Mouse (Mus musculus): ENCODE data around the gene Tpp2.
"Not testable (repeated sequence)": the region's sequence is repeated elsewhere in the genome, so short reads cannot be mapped to it uniquely, and the experiment has no call there.

The Tpp2 gene

GRCm38 (mm10) chr1:43933488-43934415 lies at the start of gene Tpp2:
Gene Tpp2, plus strand, starts transcription at chr1:43933647.
- DNase-seq (ENCODE audit: low read depth, low spot score), result peak; percentile 100

GRCm38 (mm10) chr1:43888358-43888757 lies 45.1 kb upstream of the Tpp2 start:
- DNase-seq (ENCODE audit: low read depth, low spot score), result not testable (repeated sequence)

- DNase-seq (ENCODE audit: low read depth, low spot score), result no peak
Observed at GRCm38 (mm10) chr1:43895742-43896141, 37.7 kb upstream of the Tpp2 start.

GRCm38 (mm10) chr1:43897131-43897530 lies 36.3 kb upstream of the Tpp2 start:
- no peak for DNase-seq (ENCODE audit: low read depth, low spot score)

GRCm38 (mm10) chr1:43897987-43898386 lies 35.5 kb upstream of the Tpp2 start:
- DNase-seq (ENCODE audit: low read depth, low spot score), result no peak

GRCm38 (mm10) chr1:43898991-43899714 lies 34.3 kb upstream of the Tpp2 start:
- peak; percentile 92 for DNase-seq (ENCODE audit: low read depth, low spot score)

GRCm38 (mm10) chr1:43902417-43902816 lies 31.0 kb upstream of the Tpp2 start:
- no peak for DNase-seq (ENCODE audit: low read depth, low spot score)

- DNase-seq (ENCODE audit: low read depth, low spot score), result no peak
Observed at GRCm38 (mm10) chr1:43902855-43903254, 30.6 kb upstream of the Tpp2 start.

- DNase-seq (ENCODE audit: low read depth, low spot score), result no peak
Observed at GRCm38 (mm10) chr1:43915428-43915827, 18.0 kb upstream of the Tpp2 start.

GRCm38 (mm10) chr1:43916854-43917253 lies 16.6 kb upstream of the Tpp2 start:
- no peak for DNase-seq (ENCODE audit: low read depth, low spot score)

- DNase-seq (ENCODE audit: low read depth, low spot score), result no peak
Observed at GRCm38 (mm10) chr1:43934416-43934810, 966 bp downstream of the Tpp2 start.

GRCm38 (mm10) chr1:43939310-43939709 lies 5.9 kb downstream of the Tpp2 start:
- no peak for DNase-seq (ENCODE audit: low read depth, low spot score)

- peak; percentile 39 for DNase-seq (ENCODE audit: low read depth, low spot score)
Observed at GRCm38 (mm10) chr1:43941476-43942217, 8.2 kb downstream of the Tpp2 start.

GRCm38 (mm10) chr1:43942814-43943213 lies 9.4 kb downstream of the Tpp2 start:
- DNase-seq (ENCODE audit: low read depth, low spot score), result no peak

- no peak for DNase-seq (ENCODE audit: low read depth, low spot score)
Observed at GRCm38 (mm10) chr1:43953679-43954078, 20.2 kb downstream of the Tpp2 start.

- no peak for DNase-seq (ENCODE audit: low read depth, low spot score)
Observed at GRCm38 (mm10) chr1:43964381-43964780, 30.9 kb downstream of the Tpp2 start.

GRCm38 (mm10) chr1:43966756-43967155 lies 33.3 kb downstream of the Tpp2 start:
- DNase-seq (ENCODE audit: low read depth, low spot score), result peak; percentile 49

GRCm38 (mm10) chr1:43969361-43969760 lies 35.9 kb downstream of the Tpp2 start:
- DNase-seq (ENCODE audit: low read depth, low spot score), result no peak

- DNase-seq (ENCODE audit: low read depth, low spot score), result peak; percentile 80
Observed at GRCm38 (mm10) chr1:43971089-43971488, 37.6 kb downstream of the Tpp2 start.

- DNase-seq (ENCODE audit: low read depth, low spot score), result no peak
Observed at GRCm38 (mm10) chr1:43996914-43997589, 63.6 kb downstream of the Tpp2 start.

- no peak for DNase-seq (ENCODE audit: low read depth, low spot score)
Observed at GRCm38 (mm10) chr1:44004513-44004912, 71.1 kb downstream of the Tpp2 start.
